Mouse (Mus musculus): Measurements from ENCODE around the gene Ulk3. TPM values are rescaled to one million over a fixed set of nuclear protein-coding genes. Genes with fewer than 3 reads are reported as not detected.

Ulk3 gene
- total and polyA plus RNA-seq, 3 experiments, result 2.6 to 11.4 (median 10.0) TPM

DNA sequence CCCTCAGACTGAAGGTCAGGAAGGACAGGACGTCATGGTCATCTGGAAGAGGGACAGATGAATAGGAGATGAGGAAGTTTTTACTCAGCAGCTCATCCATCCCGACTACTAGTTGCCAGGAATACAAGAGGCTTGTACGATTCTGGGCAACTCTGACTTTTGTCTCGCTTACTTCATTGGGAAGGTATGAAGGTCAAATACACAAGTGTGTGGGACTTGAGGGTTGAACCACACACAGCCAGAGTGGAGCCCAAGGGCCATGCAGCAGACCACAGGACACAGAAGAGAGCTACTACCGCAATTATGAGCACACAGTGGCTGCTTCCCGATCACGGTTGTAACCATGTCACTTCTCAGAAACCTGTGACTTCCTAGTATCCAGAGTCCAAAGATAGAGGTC is 23.3 kb downstream of the Ulk3 start:
- peaks cover 9% of the 10 kb centered on the region for H3K27me3 ChIP-seq (replicated peaks)
- dilution Hi-C loops (cut with MboI; ENCODE audit: extremely low pct_ligation_motif_present, extremely low pct_unique_long_range_greater_than_20kb, low sequenced_read_pairs), result no loop called here
- H3K79me2 ChIP-seq (replicated peaks; ENCODE audit: control insufficient read depth, extremely low read depth, insufficient read depth, poor library complexity, severe bottlenecking), result no peaks in the 10 kb centered on the region
- H3K36me3 ChIP-seq (replicated peaks in 1 of 2; ENCODE audit: control insufficient read depth in 1 of 2, insufficient read depth in 1 of 2, low read length in 1 of 2), result no peaks in the 10 kb centered on the region
- in situ Hi-C loops (cut with MboI; ENCODE audit: low pct_ligation_motif_present, low pct_unique_long_range_greater_than_20kb, low sequenced_read_pairs), result no loop called here
- no peak overlapping the region for H3K9ac ChIP-seq (ENCODE audit: insufficient read depth, low read depth)
- DNase-seq (ENCODE audit: extremely low read depth), result no peak
- H3K4me3 ChIP-seq (replicated peaks in 1 of 3; ENCODE audit: low read depth in 2 of 3, low read length in 2 of 3, poor library complexity in 1 of 3), result no peak overlapping the region
- peaks cover 0 to 16% of the 10 kb centered on the region in 2 experiments; a peak in 2 of 4 replicates for H3K4me1 ChIP-seq (ENCODE audit: control insufficient read depth in 1 of 2, insufficient read depth in 2 of 2)
- no peaks in the 10 kb centered on the region for H3K9me3 ChIP-seq (replicated peaks; ENCODE audit: low read length)
- H3K27ac ChIP-seq (ENCODE audit: insufficient read depth, low read depth), result no peak overlapping the region
- no peak overlapping the region for H3K4me2 ChIP-seq (ENCODE audit: insufficient read depth, low read depth, poor library complexity, severe bottlenecking)
- no peak for TF ChIP-seq CHD2 (IDR thresholded peaks at IDR 0.05; ENCODE audit: low read length)

DNA sequence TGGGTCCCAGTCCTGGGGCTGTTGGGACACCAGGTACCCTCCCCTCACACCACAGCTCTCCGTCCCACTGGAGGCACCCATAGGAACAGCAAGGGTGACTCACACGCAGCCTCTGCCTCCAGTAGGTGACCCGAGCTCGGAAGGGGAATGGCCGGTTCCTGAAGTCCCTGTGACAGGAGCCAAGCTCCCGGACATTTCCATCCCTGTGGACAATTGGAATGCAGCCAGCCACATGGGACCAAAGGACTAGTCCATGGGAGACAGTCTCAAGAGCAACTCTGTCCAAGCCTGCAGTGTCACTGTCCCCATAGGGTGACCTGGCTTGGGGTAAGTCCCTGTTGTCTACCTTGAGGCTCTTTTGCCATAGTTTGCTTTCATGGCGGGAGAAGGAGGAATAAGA is 24.7 kb downstream of the Ulk3 start:
- no peaks in the 10 kb centered on the region for H3K79me2 ChIP-seq (replicated peaks; ENCODE audit: control insufficient read depth, extremely low read depth, insufficient read depth, poor library complexity, severe bottlenecking)
- H3K4me1 ChIP-seq (ENCODE audit: control insufficient read depth in 1 of 2, insufficient read depth in 2 of 2), result peaks cover 0 to 19% of the 10 kb centered on the region in 2 experiments; a peak in 2 of 4 replicates
- no peak overlapping the region for H3K27ac ChIP-seq (ENCODE audit: insufficient read depth, low read depth)
- dilution Hi-C loops (cut with MboI; ENCODE audit: extremely low pct_ligation_motif_present, extremely low pct_unique_long_range_greater_than_20kb, low sequenced_read_pairs), result no loop called here
- no peak overlapping the region for H3K4me3 ChIP-seq (replicated peaks in 1 of 3; ENCODE audit: low read depth in 2 of 3, low read length in 2 of 3, poor library complexity in 1 of 3)
- H3K27me3 ChIP-seq (replicated peaks), result peaks cover 5% of the 10 kb centered on the region
- no peak for TF ChIP-seq HCFC1 (IDR thresholded peaks at IDR 0.05; ENCODE audit: low read depth, low read length)
- no peak for TF ChIP-seq ELF1 (IDR thresholded peaks at IDR 0.05; ENCODE audit: low read depth, low read length)
- TF ChIP-seq GABPA (IDR thresholded peaks at IDR 0.05; ENCODE audit: insufficient replicate concordance, low read depth, low read length), result no peak
- TF ChIP-seq IRF4 (IDR thresholded peaks at IDR 0.05; ENCODE audit: low read depth, low read length), result no peak
- TF ChIP-seq ZMIZ1 (IDR thresholded peaks at IDR 0.05; ENCODE audit: low read depth, low read length), result no peak
- TF ChIP-seq RCOR1 (conservative IDR thresholded peaks at IDR 0.05; ENCODE audit: low read depth, low read length), result no peak
- TF ChIP-seq MXI1 (IDR thresholded peaks at IDR 0.05; ENCODE audit: low read depth, low read length), result no peak
- no peak for TF ChIP-seq EP300 (IDR thresholded peaks at IDR 0.05; ENCODE audit: low read length)
- no peak for TF ChIP-seq RAD21 (IDR thresholded peaks at IDR 0.05; ENCODE audit: low read depth, low read length)
- no peak for TF ChIP-seq BHLHE40 (IDR thresholded peaks at IDR 0.05; ENCODE audit: low read depth, low read length)
- no peak overlapping the region for H3K9ac ChIP-seq (ENCODE audit: insufficient read depth, low read depth)
- in situ Hi-C loops (cut with MboI; ENCODE audit: low pct_ligation_motif_present, low pct_unique_long_range_greater_than_20kb, low sequenced_read_pairs), result no loop called here
- H3K36me3 ChIP-seq (replicated peaks in 1 of 2; ENCODE audit: control insufficient read depth in 1 of 2, insufficient read depth in 1 of 2, low read length in 1 of 2), result no peaks in the 10 kb centered on the region
- H3K4me2 ChIP-seq (ENCODE audit: insufficient read depth, low read depth, poor library complexity, severe bottlenecking), result no peak overlapping the region
- no peak for DNase-seq (ENCODE audit: extremely low read depth)
- no peaks in the 10 kb centered on the region for H3K9me3 ChIP-seq (replicated peaks; ENCODE audit: low read length)

- H3K9ac ChIP-seq (ENCODE audit: insufficient read depth, low read depth), result no peak overlapping the region
- no peak for DNase-seq (ENCODE audit: extremely low read depth)
- no peaks in the 10 kb centered on the region for H3K9me3 ChIP-seq (replicated peaks; ENCODE audit: low read length)
- in situ Hi-C loops (cut with MboI; ENCODE audit: low pct_ligation_motif_present, low pct_unique_long_range_greater_than_20kb, low sequenced_read_pairs), result loop anchor here (5.0 kb wide), 1 partner anchor 38 kb away; the partner anchor contains the start of gene Csk
- peaks cover 0 to 19% of the 10 kb centered on the region in 2 experiments; a peak in 2 of 4 replicates for H3K4me1 ChIP-seq (ENCODE audit: control insufficient read depth in 1 of 2, insufficient read depth in 2 of 2)
- H3K4me2 ChIP-seq (ENCODE audit: insufficient read depth, low read depth, poor library complexity, severe bottlenecking), result no peak overlapping the region
- no peaks in the 10 kb centered on the region for H3K36me3 ChIP-seq (replicated peaks in 1 of 2; ENCODE audit: control insufficient read depth in 1 of 2, insufficient read depth in 1 of 2, low read length in 1 of 2)
- no peaks in the 10 kb centered on the region for H3K79me2 ChIP-seq (replicated peaks; ENCODE audit: control insufficient read depth, extremely low read depth, insufficient read depth, poor library complexity, severe bottlenecking)
- H3K4me3 ChIP-seq (replicated peaks in 1 of 3; ENCODE audit: low read depth in 2 of 3, low read length in 2 of 3, poor library complexity in 1 of 3), result no peak overlapping the region
- peaks cover 5% of the 10 kb centered on the region for H3K27me3 ChIP-seq (replicated peaks)
- H3K27ac ChIP-seq (ENCODE audit: insufficient read depth, low read depth), result no peak overlapping the region
- dilution Hi-C loops (cut with MboI; ENCODE audit: extremely low pct_ligation_motif_present, extremely low pct_unique_long_range_greater_than_20kb, low sequenced_read_pairs), result no loop called here
- no peak for TF ChIP-seq CHD1 (IDR thresholded peaks at IDR 0.05; ENCODE audit: low read depth, low read length)
- TF ChIP-seq USF2 (conservative IDR thresholded peaks at IDR 0.05; ENCODE audit: low read depth, low read length), result no peak
- TF ChIP-seq IRF4 (IDR thresholded peaks at IDR 0.05; ENCODE audit: low read depth, low read length), result no peak
- no peak for TF ChIP-seq MAX (IDR thresholded peaks at IDR 0.05; ENCODE audit: low read length)
- TF ChIP-seq JUND (conservative IDR thresholded peaks at IDR 0.05; ENCODE audit: low read depth, low read length), result no peak
- TF ChIP-seq RAD21 (IDR thresholded peaks at IDR 0.05; ENCODE audit: low read depth, low read length), result no peak
Measured at GRCm38 (mm10) chr9:57614786-57615185, 25.5 kb downstream of the Ulk3 start.

Measured in CH12.LX (cell line).